Comparison of ENCODE assay signal across 32 mouse cellular contexts in the genomic region with DNA sequence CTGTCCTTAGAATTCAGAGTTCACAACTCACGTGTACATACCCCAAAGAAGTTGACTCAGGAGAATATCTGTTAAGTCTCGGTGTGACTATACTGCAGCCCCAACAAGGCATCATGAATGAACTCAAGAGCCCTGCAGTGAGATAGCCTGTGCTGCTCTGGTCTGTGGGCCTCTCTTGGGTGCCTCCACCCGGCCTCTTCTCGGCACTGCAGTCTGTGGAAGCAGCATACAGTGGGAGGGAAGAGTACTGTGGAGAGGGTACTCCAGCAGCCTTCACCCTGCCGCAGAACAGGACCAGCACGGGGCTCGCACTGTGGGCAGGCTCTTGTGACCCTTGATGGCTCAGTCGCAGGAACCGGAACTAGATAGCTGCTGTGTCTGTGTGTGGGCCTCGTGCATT.
"Had no signal": no experiment of that assay in that cellular context is flagged by ENCODE, and none has a peak within 500 bp of the region (broad histone marks: within the 10 kb centered on the region; RNA-seq: fewer than 3 reads in every experiment).

No protein-coding gene starts in this region.

- H3K9me3 ChIP-seq: limb, embryonic 10.5 days; limb, embryonic 12.5 days; limb, embryonic 13.5 days; limb, embryonic 15.5 days; liver, embryonic 12.5 days; liver, embryonic 13.5 days; liver, embryonic 15.5 days; lung, embryonic 15.5 days; megakaryocyte, embryonic 14.5 days; midbrain, embryonic 10.5 days; midbrain, embryonic 12.5 days; midbrain, embryonic 13.5 days; midbrain, embryonic 15.5 days; neural tube, embryonic 12.5 days had no signal

- H3K27ac ChIP-seq: limb, embryonic 10.5 days; limb, embryonic 12.5 days; limb, embryonic 13.5 days; limb, embryonic 15.5 days; liver, embryonic 12.5 days; liver, embryonic 13.5 days; liver, embryonic 14.5 days; liver, embryonic 15.5 days; lung, embryonic 15.5 days; macrophage; midbrain, embryonic 10.5 days; midbrain, embryonic 12.5 days; midbrain, embryonic 13.5 days; midbrain, embryonic 15.5 days; neural tube, embryonic 12.5 days had no signal

- H3K4me3 ChIP-seq: limb, embryonic 10.5 days; limb, embryonic 12.5 days; limb, embryonic 13.5 days; limb, embryonic 15.5 days; liver, embryonic 12.5 days; liver, embryonic 13.5 days; liver, embryonic 15.5 days; lung, embryonic 15.5 days; megakaryocyte, embryonic 14.5 days; midbrain, embryonic 10.5 days; midbrain, embryonic 12.5 days; midbrain, embryonic 13.5 days; midbrain, embryonic 15.5 days; myocyte; neural tube, embryonic 12.5 days had no signal

- H3K4me2 ChIP-seq: limb, embryonic 12.5 days; limb, embryonic 13.5 days; limb, embryonic 15.5 days; liver, embryonic 11.5 days; liver, embryonic 12.5 days; liver, embryonic 13.5 days; liver, embryonic 15.5 days; lung, embryonic 14.5 days; lung, embryonic 15.5 days; midbrain, embryonic 11.5 days; midbrain, embryonic 12.5 days; midbrain, embryonic 13.5 days; midbrain, embryonic 15.5 days; neural tube, embryonic 12.5 days had no signal

- H3K27me3 ChIP-seq: limb, embryonic 12.5 days; limb, embryonic 13.5 days; limb, embryonic 15.5 days; liver, embryonic 12.5 days; liver, embryonic 13.5 days; liver, embryonic 15.5 days; lung, embryonic 15.5 days; megakaryocyte, embryonic 14.5 days; midbrain, embryonic 12.5 days; midbrain, embryonic 13.5 days; midbrain, embryonic 15.5 days; neural tube, embryonic 12.5 days had no signal

- H3K4me1 ChIP-seq: limb, embryonic 10.5 days; limb, embryonic 12.5 days; limb, embryonic 13.5 days; limb, embryonic 15.5 days; liver, embryonic 12.5 days; liver, embryonic 13.5 days; liver, embryonic 15.5 days; megakaryocyte, embryonic 14.5 days; midbrain, embryonic 10.5 days; midbrain, embryonic 12.5 days; midbrain, embryonic 13.5 days; midbrain, embryonic 15.5 days; neural tube, embryonic 12.5 days had no signal

- H3K9ac ChIP-seq: limb, embryonic 12.5 days; limb, embryonic 13.5 days; limb, embryonic 15.5 days; liver, embryonic 12.5 days; liver, embryonic 13.5 days; liver, embryonic 14.5 days; liver, embryonic 15.5 days; liver, postnatal 0 days; lung, embryonic 14.5 days; lung, embryonic 15.5 days; midbrain, embryonic 12.5 days; midbrain, embryonic 13.5 days; midbrain, embryonic 15.5 days; neural tube, embryonic 12.5 days had no signal

- ATAC-seq: liver, embryonic 12.5 days; liver, postnatal 0 days; lung, postnatal 0 days; midbrain, embryonic 13.5 days; midbrain, embryonic 15.5 days; midbrain, embryonic 16.5 days had no signal

- DNase-seq: left cerebral cortex, postnatal 4 days; liver; liver, embryonic 13.5 days; liver, postnatal 0 days; lung, adult 18-20 months; lung, adult 2 months; lung, embryonic 14.5 days; lung, postnatal 10 days; lung, postnatal 14 days; lung, postnatal 36 days; lung, postnatal 4 days; midbrain, embryonic 14.5 days had no signal
